Mouse (Mus musculus) spleen, postnatal 4 days (tissue): ENCODE data around the gene Zfp971.
"Not testable (repeated sequence)": the region's sequence is repeated elsewhere in the genome, so short reads cannot be mapped to it uniquely, and the experiment has no call there.

Experiments
- DNase-seq, 2 experiments: peaks; one replicate each; pipeline ENCODE4 v3.0.0; 2022; ENCODE audit warnings: low spot score in 2 of 2

Zfp971 gene

DNA sequence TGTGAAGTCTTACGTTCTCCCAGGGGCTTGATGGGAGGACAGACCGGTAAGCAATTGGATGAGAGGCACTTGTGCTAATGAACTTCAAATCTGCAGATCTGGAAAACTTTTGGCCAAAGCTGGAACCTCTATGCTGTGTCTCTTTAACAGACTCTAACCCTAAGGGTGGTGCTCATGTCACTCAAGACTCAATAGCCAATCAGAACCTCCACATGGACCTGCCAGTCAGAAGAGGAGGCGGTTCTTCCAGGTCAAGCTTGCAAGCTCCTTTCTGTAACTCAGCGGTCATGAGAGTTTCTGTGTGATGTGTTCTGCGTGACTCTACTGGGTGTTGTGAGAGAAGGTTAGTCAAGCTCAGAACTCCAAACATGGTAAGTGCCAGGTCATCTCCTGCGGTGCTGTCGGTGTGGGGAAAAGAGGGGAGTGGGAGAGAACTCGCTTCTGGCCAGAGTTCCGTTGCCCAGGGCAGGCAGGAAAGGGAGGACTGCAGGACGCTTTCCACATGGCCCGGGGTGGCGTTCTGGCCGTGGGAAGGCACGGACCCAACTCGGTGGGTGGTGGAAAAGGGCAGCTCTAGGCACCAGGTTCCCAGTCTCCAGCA is at the start of gene Zfp971:
Zfp971 (plus strand) TSS at position 274 of the 601 bp plus-strand sequence.
- DNase-seq, result peak; percentile 19 to 72

- peak; percentile 12 to 61 for DNase-seq
These were observed 48.3 kb upstream of the Zfp971 start for GRCm38 (mm10) chr2:177974814-177975213.

- DNase-seq, result not testable (repeated sequence)
These were observed 3.6 kb upstream of the Zfp971 start for GRCm38 (mm10) chr2:178019486-178019885.

GRCm38 (mm10) chr2:178020773-178021172 is 2.3 kb upstream of the Zfp971 start:
- peak in 1 of 2 experiments; percentile 14 for DNase-seq

DNA sequence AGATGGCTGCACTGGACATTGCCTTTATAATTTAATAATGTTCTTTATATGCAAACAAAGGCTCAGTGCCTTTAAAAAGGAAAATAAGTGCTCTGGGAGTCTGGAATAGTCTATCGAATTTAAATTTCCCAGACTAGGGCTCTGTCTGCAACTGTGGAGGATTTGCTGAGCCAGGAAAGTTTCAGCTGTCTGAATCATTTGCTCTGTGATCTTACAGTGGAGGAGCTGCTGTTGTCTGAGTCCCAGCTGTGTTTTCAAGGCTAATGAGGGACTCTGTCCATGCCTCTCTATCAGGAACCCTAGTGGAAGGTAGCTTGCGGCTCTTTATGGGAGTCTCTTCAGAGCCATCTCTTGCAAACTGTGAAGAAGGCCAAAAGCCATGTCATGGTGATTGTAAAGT is 777 bp downstream of the Zfp971 start:
- not testable (repeated sequence) for DNase-seq

GRCm38 (mm10) chr2:178027601-178028000 is 4.5 kb downstream of the Zfp971 start:
- not testable (repeated sequence) for DNase-seq

DNA sequence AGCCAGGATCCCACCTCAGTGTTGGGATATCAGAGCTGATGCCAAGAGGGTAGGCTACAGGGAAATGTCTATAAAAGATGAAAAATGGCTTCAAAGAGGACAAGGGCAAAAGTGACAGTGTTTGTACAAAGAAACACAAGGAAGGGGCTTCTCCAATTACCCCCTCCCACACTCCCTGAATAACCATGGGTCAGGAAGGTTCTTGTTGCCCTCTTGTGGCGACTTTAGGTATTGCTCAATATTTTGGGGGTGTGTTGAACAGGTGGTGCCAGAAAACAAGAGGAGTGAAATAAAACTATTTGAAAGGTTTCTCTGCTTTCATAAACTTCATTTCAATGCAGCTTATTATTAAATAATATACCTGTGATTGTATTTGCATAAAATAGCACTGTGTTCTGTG is 35.1 kb downstream of the Zfp971 start:
- DNase-seq, result peak; percentile 48 to 78

DNA sequence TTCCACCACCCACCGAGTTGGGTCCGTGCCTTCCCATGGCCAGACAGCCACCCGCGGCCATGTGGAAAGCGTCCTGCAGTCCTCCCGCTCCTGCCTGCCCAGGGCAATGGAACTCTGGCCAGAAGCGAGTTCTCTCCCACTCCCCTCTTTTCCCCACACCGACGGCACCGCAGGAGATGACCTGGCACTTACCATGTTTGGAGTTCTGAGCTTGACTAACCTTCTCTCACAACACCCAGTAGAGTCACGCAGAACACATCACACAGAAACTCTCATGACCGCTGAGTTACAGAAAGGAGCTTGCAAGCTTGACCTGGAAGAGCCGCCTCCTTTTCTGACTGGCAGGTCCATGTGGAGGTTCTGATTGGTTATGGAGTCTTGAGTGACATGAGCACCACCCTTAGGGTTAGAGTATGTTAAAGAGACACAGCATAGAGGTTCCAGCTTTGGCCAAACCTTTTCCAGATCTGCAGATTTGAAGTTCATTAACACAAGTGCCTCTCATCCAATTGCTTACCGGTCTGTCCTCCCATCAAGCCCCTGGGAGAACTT is 55.2 kb downstream of the Zfp971 start, which contains the start of gene Zfp931:
Zfp931 (minus strand) TSS at position 311 of the 552 bp plus-strand sequence.
- not testable (repeated sequence) for DNase-seq
